24 mouse cellular contexts compared by ENCODE assay signal in genomic region chr3:55401236-55401635, GRCm38 (mm10).
DNase-seq lines count a peak whose midpoint lies in the region; ATAC-seq and TF ChIP-seq lines count a peak whose summit lies in the region.
"Had no signal": no experiment of that assay in that cellular context is flagged by ENCODE, and none has a peak within 500 bp of the region (broad histone marks: within the 10 kb centered on the region; RNA-seq: fewer than 3 reads in every experiment).

No protein-coding gene starts in this region.

- 98% methylated on average over 1 of the region's 1 CpGs for WGBS in midbrain, embryonic 11.5 days
- WGBS in forebrain, postnatal 0 days, result 76% methylated on average over 1 of the region's 1 CpGs

- no peak overlapping the region for H3K4me3 ChIP-seq in midbrain, embryonic 11.5 days (ENCODE audit: low read depth, low read length)
- no peak overlapping the region for H3K4me3 ChIP-seq in forebrain, postnatal 0 days (ENCODE audit: low read depth, low read length)
- H3K4me3 ChIP-seq: embryonic facial prominence, embryonic 13.5 days; heart, embryonic 12.5 days; limb, embryonic 15.5 days; liver, embryonic 15.5 days; midbrain, embryonic 12.5 days; neural tube, embryonic 15.5 days; stomach, embryonic 15.5 days had no signal

- H3K9me3 ChIP-seq in midbrain, embryonic 11.5 days (ENCODE audit: control insufficient read depth, low read length), result no peaks in the 10 kb centered on the region
- H3K9me3 ChIP-seq in forebrain, postnatal 0 days (ENCODE audit: low read length), result no peaks in the 10 kb centered on the region
- H3K9me3 ChIP-seq: embryonic facial prominence, embryonic 13.5 days; heart, embryonic 12.5 days; limb, embryonic 15.5 days; liver, embryonic 15.5 days; midbrain, embryonic 12.5 days; neural tube, embryonic 15.5 days; stomach, embryonic 15.5 days had no signal

- intact Hi-C loops in heart, postnatal 14 days (cut with DNase I), result no loop called here

- DNase-seq in heart, adult 11 months, result peak; percentile 55
- DNase-seq in heart, postnatal 14 days, result no peak
- DNase-seq in 3T3-L1 (ENCODE audit: low read depth, low spot score), result peak; percentile 72
- DNase-seq in adrenal gland, adult 18-20 months (ENCODE audit: low spot score in 2 of 2), result peak; percentile 5 to 18
- peak; percentile 82 for DNase-seq in brain, adult 2 months (ENCODE audit: low read depth, low spot score)
- no peak for DNase-seq in midbrain, embryonic 11.5 days (ENCODE audit: low spot score, missing footprints)
- DNase-seq in T-cell, adult 2 months (ENCODE audit: low spot score), result no peak
- DNase-seq in forebrain, postnatal 0 days, result no peak
- DNase-seq: B cell, adult 2 months; cerebellum, adult 8-10 months; heart, postnatal 4 days; layer of hippocampus, postnatal 36 days; right cerebral cortex, postnatal 25 days had no signal

- no peaks in the 10 kb centered on the region for H3K36me3 ChIP-seq in midbrain, embryonic 11.5 days (ENCODE audit: control insufficient read depth, insufficient read depth, low read length)
- H3K36me3 ChIP-seq in forebrain, postnatal 0 days (ENCODE audit: insufficient read depth), result no peaks in the 10 kb centered on the region
- H3K36me3 ChIP-seq: embryonic facial prominence, embryonic 13.5 days; heart, embryonic 12.5 days; limb, embryonic 15.5 days; liver, embryonic 15.5 days; midbrain, embryonic 12.5 days; neural tube, embryonic 15.5 days; stomach, embryonic 15.5 days had no signal

- no peak for TF ChIP-seq CTCF in forebrain, postnatal 0 days (IDR thresholded peaks at IDR 0.05; ENCODE audit: low read depth)

- no peak overlapping the region for H3K27ac ChIP-seq in midbrain, embryonic 11.5 days (ENCODE audit: low read depth, low read length)
- no peak overlapping the region for H3K27ac ChIP-seq in forebrain, postnatal 0 days (ENCODE audit: low read depth, low read length)
- H3K27ac ChIP-seq: embryonic facial prominence, embryonic 13.5 days; limb, embryonic 15.5 days; liver, embryonic 15.5 days; midbrain, embryonic 12.5 days; neural tube, embryonic 15.5 days; stomach, embryonic 15.5 days had no signal

- H3K4me1 ChIP-seq in midbrain, embryonic 11.5 days (ENCODE audit: control insufficient read depth, insufficient read depth, low read length), result no peaks in the 10 kb centered on the region
- H3K4me1 ChIP-seq in forebrain, postnatal 0 days (ENCODE audit: insufficient read depth), result peaks cover 8% of the 10 kb centered on the region; the same call in 1 of the 2 replicates
- H3K4me1 ChIP-seq: heart, embryonic 12.5 days; limb, embryonic 15.5 days; liver, embryonic 15.5 days; stomach, embryonic 15.5 days had no signal

- no peak for ATAC-seq in midbrain, embryonic 11.5 days (ENCODE audit: low FRiP score)
- no peak for ATAC-seq in forebrain, postnatal 0 days
- ATAC-seq: activated CD4-positive, CD25-positive, alpha-beta regulatory T cell, adult 4 months; hindbrain, embryonic 16.5 days; intestine, embryonic 16.5 days; Patski had no signal

- H3K9ac ChIP-seq in midbrain, embryonic 11.5 days (ENCODE audit: low read length), result no peak overlapping the region
- H3K9ac ChIP-seq in forebrain, postnatal 0 days, result no peak overlapping the region
- H3K9ac ChIP-seq: embryonic facial prominence, embryonic 13.5 days; heart, embryonic 12.5 days; limb, embryonic 15.5 days; liver, embryonic 15.5 days; midbrain, embryonic 12.5 days; neural tube, embryonic 15.5 days; stomach, embryonic 15.5 days had no signal

- H3K4me2 ChIP-seq in midbrain, embryonic 11.5 days, result no peak overlapping the region
- H3K4me2 ChIP-seq in forebrain, postnatal 0 days (ENCODE audit: low read depth), result no peak overlapping the region
- H3K4me2 ChIP-seq: embryonic facial prominence, embryonic 13.5 days; heart, embryonic 12.5 days; limb, embryonic 15.5 days; liver, embryonic 15.5 days; midbrain, embryonic 12.5 days; neural tube, embryonic 15.5 days; stomach, embryonic 15.5 days had no signal

- H3K27me3 ChIP-seq in midbrain, embryonic 11.5 days (ENCODE audit: control insufficient read depth, insufficient read depth, low read length), result no peaks in the 10 kb centered on the region
- no peaks in the 10 kb centered on the region for H3K27me3 ChIP-seq in forebrain, postnatal 0 days (ENCODE audit: insufficient read depth, low read length)
- H3K27me3 ChIP-seq: embryonic facial prominence, embryonic 13.5 days; heart, embryonic 12.5 days; limb, embryonic 15.5 days; liver, embryonic 15.5 days; midbrain, embryonic 12.5 days; neural tube, embryonic 15.5 days; Patski; stomach, embryonic 15.5 days had no signal

Comparison
In these comparisons a context has a peak if more than half of its experiments do, and no peak if none do; other contexts are left out.
1. DNase-seq: peak in heart, adult 11 months (single experiment), 3T3-L1 (single experiment), adrenal gland, adult 18-20 months (2 of 2) and brain, adult 2 months (single experiment); none in heart, postnatal 14 days (0 of 2), midbrain, embryonic 11.5 days (single experiment), T-cell, adult 2 months (single experiment) and forebrain, postnatal 0 days (single experiment).